Mouse (Mus musculus) T-cell, adult 2 months (primary cell): ENCODE measurements at regions not wholly inside any gene's neighbourhood (a gene's known extent, or its start where the extent isn't known, plus 50 kb on each side); places are given as distances from the start of the nearest gene placed in this dataset.

Experiments
- DNase-seq: peaks from one replicate; pipeline ENCODE4 v3.0.0; 2022; ENCODE audit warnings: low spot score

- DNase-seq: peak; percentile 19
Measured at GRCm38 (mm10) chr3:75696117-75697077, 51.6 kb upstream of the Gm29133 start.
